Mouse (Mus musculus) natural killer cell, adult 2 months (primary cell): ENCODE results near the gene Rnasel.
"Not testable (repeated sequence)": the region's sequence is repeated elsewhere in the genome, so short reads cannot be mapped to it uniquely, and the experiment has no call there.

Experiments used
- DNase-seq, 2 experiments: peaks; one replicate each; pipeline ENCODE4 v3.0.0; 2022; ENCODE audit warnings: low spot score in 2 of 2

The Rnasel gene

DNA sequence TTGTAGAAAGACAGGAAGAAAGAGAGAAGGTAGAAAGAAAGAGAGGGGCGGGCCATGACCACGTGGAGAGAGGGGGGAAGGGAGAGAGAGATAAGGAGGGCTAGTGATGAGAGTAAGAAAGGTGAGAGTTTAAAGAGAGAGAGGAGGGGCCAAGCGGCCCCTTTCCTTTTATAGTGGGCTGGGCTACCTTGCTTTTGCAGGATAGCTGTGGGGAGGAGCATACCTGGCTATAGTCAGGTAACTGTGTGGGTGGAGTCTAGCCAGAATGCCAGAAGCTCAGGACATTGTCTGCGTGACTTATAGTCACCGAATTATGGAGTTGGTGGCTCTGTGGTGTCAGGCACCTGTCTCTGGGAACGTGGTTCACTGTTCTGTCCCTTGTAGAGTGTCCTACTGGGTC is 20.3 kb downstream of the Rnasel start:
- DNase-seq = not testable (repeated sequence)

DNA sequence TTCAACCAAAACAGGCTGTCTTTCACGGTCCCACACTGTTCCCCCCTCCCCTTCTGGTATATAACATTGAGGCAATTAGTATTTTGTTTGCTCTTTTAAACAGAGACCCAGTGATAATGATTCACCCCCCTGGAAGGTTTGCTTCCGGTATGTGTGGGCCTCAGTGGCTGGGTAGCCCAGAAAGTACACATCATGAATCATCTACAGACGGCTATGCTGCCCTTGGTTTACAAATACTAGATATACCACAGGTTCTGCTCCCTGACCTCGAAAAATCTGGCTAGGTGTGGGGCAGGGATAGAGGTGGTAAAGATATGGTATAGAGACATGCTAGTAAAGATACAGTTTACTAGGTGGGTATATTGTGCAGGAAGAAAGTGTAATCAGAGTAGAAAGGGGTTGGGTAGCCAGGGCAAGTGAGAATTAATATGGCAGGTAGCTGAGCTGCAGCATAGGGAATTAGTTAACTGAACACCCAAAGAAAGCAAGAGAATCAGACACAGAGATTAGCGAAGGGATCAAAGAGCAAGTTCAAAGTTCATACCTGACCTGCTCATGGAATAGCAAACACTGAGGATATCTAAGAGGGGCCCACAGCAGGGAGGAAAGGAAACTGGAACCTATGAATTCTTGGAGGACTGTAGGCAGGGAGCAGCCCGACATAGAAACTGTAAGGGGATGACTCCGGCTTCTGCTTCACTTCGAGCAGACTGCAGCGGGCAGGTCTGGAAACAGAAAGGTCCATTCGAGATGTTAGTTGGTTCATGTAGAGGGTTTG is 21.0 kb downstream of the Rnasel start:
- no peak for DNase-seq

DNA sequence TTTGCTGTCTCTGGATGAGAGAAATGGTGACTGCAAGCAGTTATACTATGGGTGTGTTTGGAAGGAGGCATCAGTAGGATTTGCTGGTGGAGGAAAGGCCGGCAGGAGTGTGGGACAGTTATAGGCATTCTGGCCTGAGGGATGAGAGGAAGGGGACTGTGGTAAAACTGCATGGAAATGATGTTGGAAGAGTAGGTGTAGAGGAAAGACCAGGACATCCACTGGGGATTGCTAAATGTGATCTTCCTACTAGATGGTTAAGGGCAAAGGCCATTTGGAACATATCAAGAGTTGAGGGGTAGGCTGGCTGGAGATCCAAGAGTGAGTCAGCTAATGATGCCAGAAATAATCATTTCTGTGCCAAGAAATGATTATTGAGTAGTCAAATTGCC is 21.5 kb downstream of the Rnasel start:
- no peak for DNase-seq

DNA sequence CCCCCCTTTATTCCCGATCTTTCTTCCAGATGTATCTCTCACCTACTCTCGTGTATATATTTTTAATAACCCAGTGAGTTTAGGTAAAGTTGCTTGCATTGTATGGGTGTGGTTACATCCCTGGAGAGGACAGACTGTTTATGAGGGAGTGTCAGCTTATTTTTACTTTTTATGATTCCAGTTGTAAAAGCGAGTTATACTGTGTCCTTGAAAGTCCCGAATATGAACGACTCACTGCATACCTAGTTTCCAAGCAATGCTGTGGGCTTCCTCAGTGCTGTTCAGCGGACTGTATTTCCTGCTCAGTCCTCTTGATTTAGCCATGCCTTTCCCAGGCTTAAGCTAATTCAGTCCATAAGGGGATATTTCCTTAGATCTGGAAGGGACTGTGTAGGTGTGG is 25.9 kb downstream of the Rnasel start:
- DNase-seq = no peak

DNA sequence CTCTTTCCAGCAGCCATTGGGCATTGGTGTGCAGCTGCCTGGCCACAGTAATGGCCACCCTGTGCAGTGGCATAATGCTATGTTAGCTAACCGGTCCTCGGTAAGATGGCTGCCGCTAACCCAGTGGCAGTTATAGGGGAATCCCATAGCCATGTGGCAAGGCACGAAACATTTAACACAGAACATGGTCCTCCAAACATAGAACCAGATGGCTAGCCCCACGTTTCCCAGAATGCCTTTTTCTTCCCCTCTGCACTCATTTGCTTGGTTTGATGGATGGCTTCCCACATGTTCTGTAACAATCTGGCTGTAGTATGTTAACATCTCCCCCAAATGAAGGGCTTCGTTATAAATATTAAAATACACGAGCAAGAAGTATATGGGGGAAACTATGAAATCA is 27.0 kb downstream of the Rnasel start:
- DNase-seq = no peak

DNA sequence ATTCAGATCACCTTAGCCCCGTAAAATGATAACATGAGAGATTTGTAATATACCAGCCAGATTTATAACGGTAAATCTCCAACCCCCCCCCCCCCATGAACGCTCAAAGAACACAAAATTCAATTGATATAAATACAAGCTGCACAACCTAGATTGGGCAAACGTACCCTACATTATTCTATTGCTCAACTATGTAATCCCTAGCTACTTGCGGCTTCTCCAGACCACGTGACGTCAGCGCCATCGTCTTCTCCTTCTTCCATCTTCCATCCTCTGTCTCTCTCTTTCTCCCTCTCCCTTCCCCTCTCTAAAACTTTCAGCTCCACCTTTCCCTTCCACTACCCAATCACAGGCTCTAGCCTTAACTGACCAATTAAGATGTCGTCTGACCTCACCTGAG is 29.0 kb downstream of the Rnasel start:
- no peak for DNase-seq

DNA sequence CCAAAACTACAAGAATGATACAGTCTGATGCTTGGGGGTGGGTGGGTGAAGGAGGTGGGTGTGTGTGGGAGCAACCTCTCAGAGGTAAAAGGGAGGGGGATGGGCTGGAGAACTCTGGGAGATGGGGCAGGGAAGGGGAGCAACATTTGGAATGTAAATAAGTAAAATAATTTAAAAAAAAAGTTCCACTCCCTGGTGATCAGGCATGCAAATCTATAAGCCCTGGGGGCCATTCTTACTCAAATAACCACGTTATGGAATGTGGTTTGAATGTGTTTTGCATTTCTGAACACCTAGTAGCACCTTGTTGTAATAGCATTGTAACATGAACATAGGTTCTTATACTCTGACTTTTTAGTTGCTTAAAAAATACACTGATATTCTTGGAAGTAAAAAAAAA is 34.1 kb downstream of the Rnasel start:
- no peak for DNase-seq

DNA sequence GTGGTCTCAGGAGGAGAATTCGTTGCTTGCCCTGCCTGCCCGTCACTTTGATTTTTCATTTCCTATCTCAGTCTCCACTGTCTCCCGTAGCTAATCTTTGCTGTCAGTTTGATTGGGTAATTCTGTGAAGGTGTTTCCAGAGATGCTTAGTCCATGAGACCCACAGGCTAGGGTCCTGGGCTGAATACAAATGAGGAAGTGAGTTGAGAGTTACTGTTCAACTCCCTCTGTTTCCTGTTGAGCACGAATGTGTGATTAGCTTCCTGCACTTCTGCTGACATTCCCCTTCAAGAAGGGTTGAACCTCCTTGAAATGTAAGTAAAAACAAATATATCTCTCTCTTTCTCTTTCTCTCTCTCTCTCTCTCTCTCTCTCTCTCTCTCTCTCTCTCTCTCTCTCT is 36.4 kb downstream of the Rnasel start:
- no peak for DNase-seq

DNA sequence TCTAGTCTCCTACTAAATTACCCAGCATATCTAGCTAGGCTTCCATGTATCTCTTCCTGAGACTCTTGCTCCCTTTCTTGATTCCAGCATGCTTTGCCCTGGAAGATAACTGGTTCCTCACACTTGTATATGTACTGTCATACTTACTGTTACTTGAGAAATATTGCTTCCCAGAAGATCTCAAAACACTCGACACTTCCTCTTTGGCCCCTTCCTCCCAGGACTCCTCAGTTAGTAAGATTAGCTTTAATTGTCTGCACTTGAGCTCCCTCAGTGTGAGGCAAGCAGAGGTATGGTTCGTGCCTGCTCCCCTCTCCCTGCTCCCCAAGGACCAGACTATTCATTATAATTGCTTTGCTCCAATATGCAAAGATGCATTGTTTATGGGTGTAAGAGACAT is 41.5 kb downstream of the Rnasel start:
- DNase-seq = no peak

DNA sequence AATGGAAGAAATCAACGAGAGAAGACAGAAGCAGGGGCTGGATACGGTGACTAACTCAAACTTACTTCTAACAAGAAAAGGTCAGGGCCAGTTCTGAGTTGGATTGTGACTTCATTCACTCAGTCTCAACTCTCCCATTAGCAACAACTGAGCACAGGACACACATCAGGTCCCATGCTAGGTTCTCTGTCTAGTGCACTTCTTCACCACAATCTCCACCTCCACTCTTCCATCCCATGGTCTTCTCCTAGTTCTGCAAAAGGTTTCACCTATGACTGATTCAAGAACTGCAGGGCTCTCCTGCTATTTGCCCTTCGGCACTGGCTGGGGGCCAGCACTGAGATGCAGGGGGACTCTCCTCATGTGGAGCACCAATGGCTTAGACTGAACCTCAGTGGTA is 45.0 kb downstream of the Rnasel start:
- DNase-seq = no peak

DNA sequence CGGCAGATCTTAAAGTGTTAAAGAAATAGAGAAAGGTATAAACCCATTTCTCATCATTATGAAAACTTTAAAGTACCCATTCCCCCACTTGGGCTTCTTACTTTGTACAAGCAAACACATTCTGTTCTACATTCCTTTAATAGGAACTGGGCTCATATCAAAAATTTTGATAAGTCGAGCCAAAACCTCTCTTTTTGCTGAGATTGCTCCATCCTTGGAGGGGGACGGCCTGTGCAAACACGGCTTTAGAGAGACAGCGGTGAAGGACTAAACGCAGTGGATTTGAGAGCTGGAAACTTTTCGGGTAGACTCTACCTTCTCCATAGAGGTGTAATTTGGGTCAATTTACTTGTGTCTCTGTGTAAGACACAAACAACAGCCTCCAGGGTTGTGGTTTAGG is 53.5 kb downstream of the Rnasel start:
- DNase-seq = no peak

DNA sequence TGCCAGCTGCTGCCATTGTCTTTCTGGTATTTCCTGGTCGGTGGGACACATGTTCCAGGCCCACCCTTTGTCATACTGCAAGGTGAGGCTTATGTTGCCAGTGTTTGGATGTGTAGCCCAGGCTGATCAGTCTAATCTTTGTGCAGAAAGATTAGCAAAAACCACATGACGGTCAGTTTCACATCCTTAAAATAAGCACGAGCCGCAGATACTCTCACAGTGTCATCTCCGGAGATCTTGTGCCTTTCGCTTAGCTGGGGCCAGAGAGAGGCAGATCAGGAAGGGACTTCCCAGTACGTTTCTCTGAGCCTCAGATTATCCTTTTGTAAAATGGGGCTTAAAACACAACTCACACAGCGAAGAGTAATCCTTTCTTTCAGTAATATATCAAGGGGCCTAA is 54.3 kb downstream of the Rnasel start:
- peak in 1 of 2 experiments; percentile 49 for DNase-seq

DNA sequence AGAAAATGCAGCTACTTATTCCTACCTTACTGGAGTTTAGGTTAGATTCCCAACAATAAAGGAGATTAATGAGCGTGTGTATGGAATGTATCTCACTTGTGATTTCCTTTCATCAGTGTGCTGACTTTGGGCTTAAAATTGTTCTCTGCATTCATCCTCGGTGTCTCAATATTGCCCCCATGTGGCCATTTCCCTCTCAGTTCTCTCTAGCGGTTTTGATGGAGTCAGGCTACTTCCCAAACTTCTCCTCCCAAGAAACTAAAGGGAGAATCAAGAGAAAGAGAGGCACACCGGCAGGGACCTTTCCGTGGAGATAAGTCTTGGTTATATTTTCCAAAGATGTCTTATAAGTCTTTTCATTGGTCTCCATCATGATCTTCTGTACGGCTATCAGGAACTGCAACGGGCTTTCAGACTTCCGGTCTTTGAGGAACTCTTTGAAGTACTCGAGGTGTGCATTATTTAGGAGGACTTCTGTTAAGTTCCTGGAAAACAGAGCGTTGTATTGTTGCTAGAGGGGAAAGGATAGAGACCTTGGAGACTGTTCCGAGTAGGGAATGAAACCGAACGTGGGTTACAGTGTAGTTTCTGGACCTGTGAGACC is 58.3 kb downstream of the Rnasel start:
- DNase-seq = peak; percentile 29 to 49
